Mouse (Mus musculus): ENCODE measurements around the gene Dclre1b.
"Not testable (repeated sequence)": the region's sequence is repeated elsewhere in the genome, so short reads cannot be mapped to it uniquely, and the experiment has no call there.

Dclre1b gene

DNA sequence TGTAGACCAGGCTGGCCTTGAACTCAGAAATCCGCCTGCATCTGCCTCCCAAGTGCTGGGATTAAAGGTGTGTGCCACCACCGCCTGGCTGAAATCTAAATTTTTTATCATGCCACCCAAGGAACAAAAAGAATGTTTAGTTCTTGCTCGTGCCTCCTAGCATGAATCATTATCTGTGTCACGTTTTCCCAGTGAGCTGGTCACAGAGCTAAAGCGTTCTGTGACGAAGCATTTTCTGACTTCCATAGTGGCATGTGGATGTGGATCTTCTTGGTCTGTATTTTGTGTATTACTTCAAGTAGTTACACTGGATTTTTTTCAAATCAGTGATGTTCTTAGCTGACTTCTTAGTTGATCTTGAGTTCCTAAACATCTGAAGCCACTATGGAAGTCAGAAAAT lies 1.7 kb upstream of the Dclre1b start:
- DNase-seq (ENCODE audit: low spot score) = no peak

DNA sequence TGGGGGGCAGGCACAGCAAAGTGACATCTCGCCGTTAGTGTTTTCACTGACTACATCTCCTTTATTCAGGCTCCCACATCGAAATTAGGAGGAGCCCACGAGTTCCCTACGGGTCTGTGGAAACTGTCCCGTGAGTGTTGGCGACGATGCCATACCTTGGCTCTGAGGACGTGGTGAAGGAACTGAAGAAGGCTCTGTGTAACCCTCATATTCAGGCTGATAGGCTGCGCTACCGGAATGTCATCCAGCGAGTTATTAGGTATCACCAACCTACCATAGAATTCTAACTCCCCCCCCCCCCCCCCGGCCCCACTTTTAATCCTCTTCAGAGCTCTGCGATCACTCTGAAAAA lies 531 bp upstream of the Dclre1b start:
- no peak for DNase-seq (ENCODE audit: low spot score)

DNA sequence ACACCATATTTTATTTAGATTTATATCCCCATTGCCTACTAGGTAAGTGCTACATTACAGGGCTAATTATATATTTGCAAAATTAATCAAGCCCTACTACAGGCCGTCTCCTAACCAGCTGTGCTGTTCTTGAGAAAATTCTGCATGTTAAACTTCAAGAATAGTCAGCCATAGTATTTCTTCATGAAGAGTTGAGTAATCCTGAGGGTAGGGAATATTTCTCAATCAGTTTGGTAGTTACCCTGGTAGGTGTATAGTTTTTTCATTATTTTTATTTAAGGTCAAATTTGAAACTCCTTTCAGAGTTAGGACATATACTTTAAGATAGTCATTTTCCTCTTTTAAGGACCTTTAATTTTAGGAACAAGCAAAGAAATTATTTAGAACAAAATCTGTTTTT lies 3.6 kb downstream of the Dclre1b start:
- no peak for DNase-seq (ENCODE audit: low spot score)

DNA sequence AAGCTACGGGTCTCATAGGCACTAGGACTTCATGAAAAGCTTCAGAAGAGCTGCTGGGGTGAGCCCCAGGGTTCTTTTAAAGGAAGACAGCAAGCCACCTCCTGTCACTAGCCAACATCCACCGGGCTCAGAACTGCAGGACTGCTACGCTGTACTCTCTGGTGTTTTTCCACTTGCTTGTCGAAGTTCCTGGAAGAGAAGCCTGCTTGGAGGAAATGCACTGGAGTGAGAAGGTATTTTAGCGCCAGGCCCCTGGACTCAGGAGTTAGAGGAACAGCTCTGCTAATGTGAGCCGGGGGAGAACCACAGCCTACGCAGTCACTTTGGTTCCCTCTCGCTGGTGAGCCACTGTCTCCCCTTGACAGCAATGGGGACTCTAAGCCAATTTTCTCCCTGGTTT lies 6.4 kb downstream of the Dclre1b start:
- DNase-seq (ENCODE audit: low spot score) = no peak

DNA sequence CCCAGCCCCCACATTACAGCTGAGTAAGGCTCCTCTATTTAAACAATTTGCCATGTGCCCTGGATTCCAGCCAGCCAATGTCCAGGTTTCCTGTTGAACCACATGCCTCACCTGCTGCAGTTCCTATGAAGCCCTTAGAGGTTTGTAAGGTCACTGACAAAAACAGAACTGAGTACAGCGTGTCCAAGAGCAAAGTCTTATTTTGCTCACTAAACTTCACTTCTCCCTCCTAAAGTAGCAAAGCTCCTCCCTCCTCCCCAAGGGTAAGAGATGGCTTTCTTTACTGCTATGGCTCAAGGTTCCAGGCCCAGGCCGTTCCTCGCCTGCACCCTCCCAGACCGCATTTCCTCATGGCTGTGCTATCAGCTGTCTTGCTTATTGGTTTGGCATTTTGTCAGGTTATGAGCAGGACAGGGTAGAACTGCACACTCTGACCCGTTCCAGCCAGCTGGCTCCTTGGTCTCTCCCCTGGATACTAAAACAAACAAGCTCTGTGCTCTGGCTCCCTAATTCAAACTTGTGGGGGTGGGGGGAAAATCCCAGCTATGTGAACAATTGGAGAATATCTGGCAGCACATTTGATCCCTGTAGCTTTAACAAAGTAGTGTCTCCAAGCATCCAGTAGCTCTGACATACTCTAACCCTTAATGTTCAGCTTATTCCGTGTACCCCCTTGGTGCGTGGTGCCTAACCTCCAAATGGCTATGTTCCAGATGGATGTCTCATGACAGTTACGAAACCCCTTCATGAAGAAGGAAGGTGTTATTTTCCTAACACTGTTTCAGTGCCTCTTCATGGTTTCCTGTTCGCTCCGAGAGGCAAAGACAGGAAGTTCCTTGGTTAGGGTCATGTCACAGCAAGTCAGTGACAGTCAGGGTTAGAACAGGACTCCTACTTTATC lies 7.4 kb downstream of the Dclre1b start:
- no peak for DNase-seq (ENCODE audit: low spot score)

DNA sequence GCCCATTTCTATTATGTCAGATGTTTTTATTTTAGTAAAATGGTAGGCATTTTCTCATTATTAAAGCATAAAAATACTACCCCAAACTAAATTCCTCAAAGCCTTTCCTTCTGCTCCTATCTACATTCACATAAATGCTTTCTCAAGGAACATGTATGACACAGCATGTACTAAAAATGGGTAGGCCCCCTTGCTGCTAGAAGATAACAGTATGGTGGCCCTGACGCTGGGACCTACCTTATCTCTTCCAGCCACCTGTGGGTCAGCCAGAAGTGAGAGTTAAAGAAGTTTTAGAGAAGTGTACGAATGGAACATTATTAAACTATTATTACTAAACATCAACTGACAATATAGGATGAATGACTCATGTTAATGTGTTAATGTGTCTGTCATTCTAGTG lies 9.7 kb downstream of the Dclre1b start:
- no peak for DNase-seq (ENCODE audit: low spot score)

DNA sequence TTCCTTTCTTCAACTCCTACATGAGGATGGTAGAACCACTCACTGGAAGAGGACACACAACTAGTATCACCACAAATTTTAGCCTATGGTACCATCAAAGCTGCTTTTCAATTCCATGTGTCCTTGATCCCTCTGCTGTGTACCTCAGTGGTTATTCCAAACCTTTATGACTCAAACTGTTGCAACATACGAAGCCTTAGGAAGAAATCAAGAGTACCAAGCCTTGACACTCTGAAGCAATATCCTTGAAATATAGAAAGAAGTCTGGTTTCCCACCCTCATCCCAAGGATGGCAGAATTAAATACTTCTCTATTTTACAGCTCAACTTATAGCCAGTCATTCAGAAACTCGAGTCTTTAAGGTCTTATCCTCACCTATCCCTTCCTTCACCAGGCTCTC lies 12.9 kb downstream of the Dclre1b start:
- no peak for DNase-seq (ENCODE audit: low spot score)

DNA sequence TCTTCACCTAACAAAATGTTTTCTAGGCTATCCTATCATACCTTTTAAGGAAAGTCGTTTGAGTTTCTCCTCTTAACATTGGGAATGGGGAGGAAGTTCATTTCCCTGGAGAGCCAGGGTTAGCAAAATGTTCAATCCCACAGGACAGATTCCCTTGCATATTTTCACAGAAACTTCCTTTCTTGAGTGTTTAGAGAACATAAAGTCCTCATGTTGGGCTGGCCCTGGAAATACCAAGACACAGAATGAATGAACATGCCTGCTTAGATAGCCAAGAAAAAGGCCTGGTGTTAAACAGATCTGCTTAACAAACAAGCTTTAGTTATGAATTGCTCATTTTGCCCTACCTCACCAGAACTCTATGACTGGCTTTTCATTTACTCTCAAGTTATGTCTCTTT lies 16.7 kb downstream of the Dclre1b start:
- no peak for DNase-seq (ENCODE audit: low spot score)

DNA sequence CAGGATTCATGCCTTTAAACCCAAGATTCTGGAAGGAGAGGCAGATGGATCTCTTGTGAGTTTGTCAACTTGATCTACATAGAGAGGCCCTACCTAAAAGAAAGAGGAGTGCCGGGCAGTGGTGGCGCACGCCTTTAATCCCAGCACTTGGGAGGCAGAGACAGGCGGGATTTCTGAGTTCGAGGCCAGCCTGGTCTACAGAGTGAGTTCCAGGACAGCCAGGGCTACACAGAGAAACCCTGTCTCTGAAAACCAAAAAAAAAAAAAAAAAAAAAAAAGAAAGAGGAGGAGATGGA lies 17.2 kb downstream of the Dclre1b start:
- DNase-seq (ENCODE audit: low spot score) = not testable (repeated sequence)

DNA sequence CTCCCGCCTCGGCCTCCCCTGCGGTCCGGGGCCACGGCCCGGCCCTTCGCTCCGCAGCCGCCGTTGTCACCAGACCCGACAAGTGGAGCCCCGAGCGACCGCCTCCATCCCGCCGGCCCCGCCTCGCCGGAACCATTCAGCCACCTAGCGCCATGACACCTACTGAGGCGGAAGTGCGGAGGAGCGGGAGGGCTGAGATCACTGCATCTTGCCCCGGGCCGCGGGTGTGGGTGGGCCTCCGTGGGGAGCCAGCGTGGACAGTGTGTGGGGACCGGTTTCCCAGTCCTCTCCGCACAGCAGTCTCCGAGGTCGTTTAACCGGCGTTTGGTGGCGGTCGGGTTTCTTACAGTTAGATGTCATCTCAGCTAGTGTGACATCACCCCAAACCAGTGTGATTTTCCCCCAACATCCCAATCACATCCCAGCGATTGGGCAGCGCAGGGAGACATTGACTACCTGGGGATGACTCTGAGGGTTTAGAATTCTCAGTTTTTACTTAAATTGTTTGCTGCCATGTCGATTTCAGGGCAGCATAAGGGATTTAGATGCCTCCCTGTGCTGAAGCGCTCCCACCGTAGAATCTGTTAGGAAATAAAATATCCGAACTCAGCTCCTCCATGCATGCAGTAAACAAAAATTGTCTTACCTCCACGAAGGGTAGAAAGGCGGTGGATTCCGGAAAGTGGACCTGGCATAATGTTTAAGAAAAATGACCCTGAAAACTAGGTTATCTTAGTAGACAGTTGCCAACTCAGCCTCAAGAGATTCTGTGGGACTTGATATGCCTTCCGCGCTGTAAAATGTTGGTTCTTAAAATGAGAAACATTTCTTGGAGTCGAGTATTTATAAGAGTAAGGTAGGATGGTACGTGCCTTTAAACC lies 17.8 kb downstream of the Dclre1b start, which contains the start of gene Hipk1:
Gene Hipk1, minus strand, starts transcription at position 334 of the 881 bp plus-strand sequence.
- peak; percentile 94 for DNase-seq (ENCODE audit: low spot score)

DNA sequence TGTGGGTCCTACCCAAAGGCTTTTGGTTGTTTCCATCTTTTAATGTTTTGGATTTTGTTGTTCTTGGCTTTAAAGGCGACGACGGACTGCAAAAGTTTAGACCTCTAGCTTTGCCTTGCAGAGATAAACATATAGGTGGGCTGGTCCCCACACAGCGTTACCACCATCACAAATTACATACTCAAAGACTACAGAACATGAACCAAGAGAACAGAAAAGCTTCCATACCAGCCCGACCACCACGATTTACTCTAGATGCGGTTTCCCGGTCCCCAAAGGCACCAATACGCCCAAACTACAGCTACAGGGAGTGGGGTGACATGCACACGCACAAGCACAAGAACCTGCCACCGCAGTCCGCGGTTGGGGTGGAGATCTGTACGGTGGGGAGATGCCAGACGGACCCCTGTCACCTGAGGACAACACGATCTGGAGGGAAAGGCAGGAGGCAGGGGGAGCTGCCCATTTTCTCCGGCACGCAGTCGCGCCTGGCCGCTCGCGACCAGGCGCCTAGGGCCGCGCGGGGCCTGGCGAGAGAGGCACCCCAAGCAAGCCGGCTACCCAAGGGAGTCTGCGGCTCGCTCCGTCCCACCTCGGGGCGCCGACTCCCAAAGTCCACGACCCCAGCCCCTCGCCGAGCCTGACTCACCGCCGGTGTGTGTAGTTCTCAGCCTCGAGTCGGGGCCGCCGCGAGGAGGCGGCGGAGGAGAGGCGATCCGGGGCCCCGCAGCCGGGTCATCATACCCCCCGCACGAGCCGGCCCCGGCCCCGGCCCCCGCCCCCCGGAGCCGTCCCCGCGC lies 18.7 kb downstream of the Dclre1b start:
- DNase-seq (ENCODE audit: low spot score) = peak; percentile 41

DNA sequence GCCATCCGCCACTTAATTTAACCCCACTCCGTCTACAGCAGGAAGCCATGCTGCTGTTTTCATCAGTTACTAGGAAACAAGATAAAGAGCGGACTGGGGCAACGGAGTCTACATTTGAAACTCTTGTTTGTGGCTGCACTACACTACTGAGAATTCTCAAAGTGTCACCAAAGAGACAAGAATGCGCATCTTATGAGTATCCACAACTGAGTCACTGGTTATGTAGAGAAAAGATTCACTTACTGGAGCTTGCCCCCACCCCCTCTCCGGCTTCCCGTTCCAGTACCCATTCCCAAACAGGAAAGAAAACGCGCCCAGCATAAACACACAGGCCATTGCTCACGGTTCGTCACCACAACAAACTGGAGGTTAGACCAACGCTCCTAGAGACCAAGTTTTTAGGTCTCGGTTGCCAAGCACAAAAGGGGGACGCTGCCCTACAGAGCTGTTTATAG lies 19.3 kb downstream of the Dclre1b start:
- DNase-seq (ENCODE audit: low spot score) = peak; percentile 50

DNA sequence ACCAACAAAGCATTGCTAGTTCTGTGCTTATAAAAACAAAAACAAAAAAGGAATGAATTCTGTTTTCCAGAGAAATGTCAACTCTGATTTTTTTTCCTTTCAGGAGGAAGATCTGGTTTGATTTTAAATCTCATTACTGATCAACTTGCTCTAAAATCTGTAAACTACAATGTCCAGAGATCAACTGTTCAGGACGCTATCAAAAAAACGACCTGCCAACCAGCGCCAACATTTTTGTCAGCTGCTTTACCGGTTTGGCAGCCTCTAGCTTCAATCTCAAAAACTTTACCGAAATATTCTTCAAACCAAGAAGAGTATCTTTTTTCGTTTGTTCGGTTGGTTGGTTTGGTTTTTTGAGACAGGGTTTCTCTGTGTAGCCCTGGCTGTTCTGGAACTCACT lies 20.1 kb downstream of the Dclre1b start:
- DNase-seq (ENCODE audit: low spot score) = no peak

DNA sequence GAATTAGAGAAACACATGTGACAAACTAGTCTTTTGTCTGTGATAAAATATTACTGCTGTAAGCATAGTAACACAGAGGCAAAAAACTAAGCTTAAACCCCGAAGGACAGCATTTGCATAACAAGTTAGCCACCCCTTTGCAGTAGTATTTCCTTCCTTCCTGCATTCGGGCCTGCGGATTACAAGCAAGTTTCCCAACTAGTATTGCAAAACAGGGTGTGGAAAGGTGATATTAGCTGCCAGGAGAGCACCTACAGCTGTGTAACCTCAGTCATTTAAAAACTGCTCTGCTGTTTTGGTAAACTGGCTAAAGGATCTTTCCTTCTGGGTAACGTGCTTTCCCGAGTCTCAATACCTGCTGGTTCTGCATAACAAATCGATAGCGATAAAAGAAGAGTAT lies 22.0 kb downstream of the Dclre1b start:
- no peak for DNase-seq (ENCODE audit: low spot score)

DNA sequence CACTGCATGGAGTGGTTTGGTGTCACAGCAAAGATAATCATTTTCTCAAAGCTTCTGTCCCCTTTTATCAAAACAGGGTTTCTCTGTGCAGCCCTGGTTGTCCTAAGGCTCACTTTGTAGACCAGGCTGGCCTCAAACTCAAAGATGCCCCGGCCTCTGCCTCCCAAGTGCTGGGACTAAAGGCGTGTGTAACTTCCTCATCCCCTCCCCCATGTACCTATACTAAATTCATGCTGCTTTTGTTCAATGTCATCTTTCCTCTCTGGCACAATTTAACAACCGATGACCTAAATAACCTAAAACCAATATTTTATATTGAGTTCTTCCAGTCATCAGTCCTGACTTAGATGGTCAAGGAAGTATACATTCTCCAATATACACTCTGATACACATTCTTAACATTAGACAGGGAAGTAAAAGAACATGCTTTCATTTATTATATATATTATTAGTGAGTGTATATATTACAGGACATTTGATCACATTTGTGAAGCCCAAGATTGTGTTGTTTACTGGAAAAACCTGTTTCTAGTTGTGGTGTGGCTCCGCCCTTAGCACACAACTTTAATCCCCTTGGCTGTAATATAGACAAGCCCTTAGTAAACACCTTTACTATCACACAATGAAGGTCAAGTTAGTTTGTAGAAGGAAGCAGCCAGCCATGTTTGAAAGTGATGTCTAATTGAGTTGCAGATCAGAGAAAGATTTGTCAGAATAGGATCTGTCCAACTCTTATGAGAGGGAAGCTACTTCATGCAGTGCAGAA lies 26.2 kb downstream of the Dclre1b start:
- no peak for DNase-seq (ENCODE audit: low spot score)

DNA sequence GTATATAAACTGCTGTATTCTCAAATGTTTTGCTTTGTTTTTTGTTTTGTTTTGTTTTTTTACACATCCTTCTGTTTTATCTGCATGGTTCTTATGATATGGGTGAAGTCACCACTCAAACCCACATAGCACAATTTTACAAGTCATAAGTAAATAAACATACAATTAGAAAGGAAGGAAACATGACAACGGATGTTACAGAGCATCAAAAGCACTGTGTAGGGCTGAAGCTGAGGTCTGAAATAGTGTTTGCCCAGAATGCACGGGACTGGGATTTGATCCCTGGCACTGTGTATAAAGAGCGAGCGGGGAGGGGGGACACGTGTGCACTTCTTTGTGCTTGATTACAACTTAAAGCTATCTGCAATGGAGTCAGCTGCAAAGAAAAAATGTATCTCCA lies 28.5 kb downstream of the Dclre1b start:
- no peak for DNase-seq (ENCODE audit: low spot score)

DNA sequence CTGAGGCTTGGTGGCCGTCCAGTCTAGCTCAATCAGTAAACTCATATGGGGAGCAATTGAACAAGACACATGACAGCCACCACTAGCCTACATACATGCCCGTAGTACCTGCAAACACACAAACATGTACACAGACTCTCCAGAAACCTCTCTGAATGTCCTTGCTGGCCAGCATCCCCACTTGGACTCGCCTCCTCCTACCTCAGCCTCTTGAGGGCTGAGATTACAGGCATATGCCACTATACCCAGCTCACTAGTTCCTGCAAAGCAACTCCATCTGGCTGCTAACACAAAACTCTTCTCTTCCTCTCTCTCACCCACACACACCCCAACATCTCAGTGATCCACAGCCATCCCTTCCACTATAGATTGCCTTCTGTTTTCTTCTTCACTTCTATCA lies 29.0 kb downstream of the Dclre1b start:
- no peak for DNase-seq (ENCODE audit: low spot score)

DNA sequence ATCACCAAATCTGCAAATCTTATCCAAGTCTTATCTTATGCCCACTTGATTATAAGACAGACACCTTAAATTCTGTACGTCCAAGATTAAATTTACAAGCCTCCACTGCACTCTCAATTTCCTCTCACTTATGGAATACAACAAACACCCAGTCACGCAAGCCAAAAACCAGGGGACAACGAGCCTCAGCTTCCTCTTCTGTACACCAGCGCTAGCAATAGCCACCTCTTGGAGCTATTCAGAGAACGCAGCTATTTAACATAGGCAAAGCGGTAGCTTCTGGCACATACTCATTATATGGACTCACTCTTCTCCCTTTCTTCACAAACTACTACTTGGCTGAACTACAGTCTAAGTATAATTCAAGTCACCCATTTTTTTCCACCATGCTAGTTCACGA lies 30.1 kb downstream of the Dclre1b start:
- DNase-seq (ENCODE audit: low spot score) = no peak

DNA sequence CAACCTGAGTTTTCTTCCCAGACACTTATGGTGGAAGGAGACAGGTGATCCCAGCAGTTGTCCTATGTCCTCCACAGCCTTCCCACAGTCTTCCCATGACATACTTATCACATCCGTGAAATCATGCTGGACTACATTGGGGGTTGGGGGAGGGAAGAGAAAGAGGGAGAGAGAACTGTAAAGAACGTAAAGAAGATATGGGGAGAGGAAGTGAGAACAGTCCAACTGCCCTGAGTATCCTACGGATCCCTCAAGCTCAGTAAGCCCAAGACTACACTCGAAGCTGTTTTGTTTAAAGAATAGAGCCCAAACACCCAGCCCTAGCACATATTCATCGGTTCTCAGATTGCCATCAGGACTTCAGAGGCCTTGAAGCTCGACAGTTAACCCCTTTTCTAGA lies 30.6 kb downstream of the Dclre1b start:
- no peak for DNase-seq (ENCODE audit: low spot score)

DNA sequence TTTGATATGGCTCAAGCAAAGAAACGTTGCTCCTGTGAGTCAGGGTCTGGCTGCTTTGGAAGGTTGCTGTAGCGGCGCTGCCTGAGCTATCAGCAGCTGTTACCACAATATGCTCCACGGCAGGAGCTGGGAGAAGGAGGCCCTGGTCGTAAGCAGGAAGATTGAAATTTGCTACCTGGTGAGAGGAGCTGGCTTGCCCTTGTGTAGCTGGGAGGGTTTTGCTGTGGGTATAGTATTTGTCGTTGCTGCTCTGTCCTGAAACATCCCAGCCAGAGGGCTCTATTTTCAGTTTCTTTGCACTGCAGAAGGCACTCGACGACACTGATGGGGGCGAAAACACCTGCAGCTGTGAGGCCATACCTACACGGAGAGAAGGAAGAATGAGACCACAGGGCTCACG lies 31.3 kb downstream of the Dclre1b start:
- DNase-seq (ENCODE audit: low spot score) = no peak

DNA sequence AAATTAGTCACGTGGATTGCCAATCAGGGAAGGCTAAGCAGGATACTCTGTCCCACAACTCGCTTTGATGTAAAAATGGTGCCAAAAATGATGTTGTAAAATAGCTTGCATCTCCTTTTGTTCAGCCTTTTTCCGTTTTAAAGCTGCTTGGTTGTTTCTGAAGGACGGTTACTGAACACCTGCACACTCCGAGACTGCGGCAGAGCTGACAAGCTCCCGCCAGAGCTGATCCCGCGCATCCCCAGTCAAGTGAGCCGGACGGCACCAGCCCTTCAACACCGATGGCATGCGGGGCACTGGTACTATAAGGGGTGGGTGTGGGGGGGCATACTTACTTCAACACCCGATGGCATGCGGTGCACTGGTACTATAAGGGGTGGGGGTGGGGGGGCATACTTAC lies 35.2 kb downstream of the Dclre1b start:
- DNase-seq (ENCODE audit: low spot score) = no peak

DNA sequence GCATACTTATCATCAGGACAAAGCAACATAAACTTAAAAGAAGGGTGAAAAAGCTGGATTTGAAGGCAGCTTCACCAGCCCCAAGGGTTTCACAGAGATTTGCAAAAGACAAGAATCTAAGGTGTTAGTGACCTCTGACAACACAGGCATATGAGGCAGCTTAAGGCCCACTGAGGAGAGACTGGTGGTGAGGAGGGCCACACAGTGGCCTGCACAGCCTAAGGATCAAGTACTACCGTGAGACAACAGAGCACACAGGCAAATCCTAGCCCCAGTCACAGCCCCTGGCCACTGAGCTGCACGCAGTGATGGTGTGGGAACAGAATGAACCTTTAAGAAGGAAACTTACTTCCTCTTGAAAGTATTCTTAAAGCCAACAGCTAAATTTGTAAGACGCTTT lies 35.7 kb downstream of the Dclre1b start:
- DNase-seq (ENCODE audit: low spot score) = no peak

Measured in retina, embryonic 14.5 days (tissue).